Mouse (Mus musculus): ENCODE results near the gene Pard3b.

DNA sequence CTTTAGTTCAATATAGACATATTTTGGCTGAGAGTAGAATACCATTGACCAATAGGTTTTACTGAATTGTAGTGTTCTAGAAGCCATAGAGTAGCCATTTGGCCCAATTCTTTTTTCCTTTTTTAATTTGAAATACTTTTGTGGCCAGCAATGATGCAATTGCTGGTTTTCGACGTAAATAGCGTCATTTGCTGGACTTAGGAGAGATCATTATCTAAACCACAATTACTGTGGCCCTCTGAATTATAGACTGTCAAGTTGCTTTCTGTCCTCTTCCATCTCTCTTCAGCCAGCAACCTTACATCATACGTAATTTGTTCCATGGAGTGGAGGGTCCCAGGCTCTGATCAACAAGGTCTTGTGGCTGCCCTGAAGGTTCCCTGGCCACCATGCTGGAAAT lies 1000.8 kb downstream of the Pard3b start:
- TF ChIP-seq POLR2A (IDR thresholded peaks at IDR 0.05; ENCODE audit: insufficient read depth, low read depth, low read length), result no peak
- TF ChIP-seq CTCF (IDR thresholded peaks at IDR 0.05; ENCODE audit: insufficient read depth, low read depth, low read length), result no peak
